Mouse (Mus musculus) small intestine, adult 2 months (tissue): ENCODE data around the gene Sh3pxd2a. TPM values are rescaled to one million over a fixed set of nuclear protein-coding genes. Genes with fewer than 3 reads are reported as not detected.

Source experiments
- H3K27ac ChIP-seq: fragments of 200-500 bp; 2 replicates; pipeline ENCODE4 v1.5.1; 2012; ENCODE audit warnings: low read depth, low read length, control low read depth, inconsistent platforms; ENCODE audit not compliant: insufficient read depth
- H3K27me3 ChIP-seq: fragments of 200-500 bp; 2 replicates; pipeline ENCODE4 v1.6.1; 2012; ENCODE audit warnings: mild to moderate bottlenecking, moderate library complexity, low read length, inconsistent platforms; ENCODE audit not compliant: control insufficient read depth, insufficient read depth
- H3K36me3 ChIP-seq: fragments of 200-500 bp; 2 replicates; pipeline ENCODE4 v1.6.1; 2012; ENCODE audit warnings: mild to moderate bottlenecking, low read length, control low read depth, inconsistent platforms; ENCODE audit not compliant: control insufficient read depth, insufficient read depth
- H3K4me1 ChIP-seq: fragments of 200-500 bp; 2 replicates; pipeline ENCODE4 v1.6.1; 2012; ENCODE audit warnings: low read length, inconsistent platforms, mixed read lengths; ENCODE audit not compliant: control insufficient read depth, insufficient read depth, insufficient read length
- H3K4me3 ChIP-seq: fragments of 200-500 bp; 2 replicates; pipeline ENCODE4 v1.5.1; 2012; ENCODE audit warnings: low read depth, mild to moderate bottlenecking, control low read depth, inconsistent platforms, low read length, moderate library complexity
- CTCF ChIP-seq: fragments of 200-500 bp; IDR thresholded peaks from 2 replicates; pipeline ENCODE4 v1.5.1; 2012; ENCODE audit warnings: low read depth, mild to moderate bottlenecking, control low read depth, inconsistent platforms, low read length, moderate library complexity, mixed read lengths; ENCODE audit not compliant: insufficient replicate concordance, insufficient read length; ENCODE audit errors: extremely low read depth
- POLR2A ChIP-seq: fragments of 200-500 bp; IDR thresholded peaks from 2 replicates; pipeline ENCODE4 v1.6.1; 2012; ENCODE audit warnings: low read depth, mild to moderate bottlenecking, control low read depth, inconsistent platforms, low read length, moderate library complexity
- WGBS: fragments of 180-500 bp; shearing (Covaris S2); methylation state at CpG from one replicate; pipeline ENCODE4 v1.1.7; 2018; 5-methylcytosine and 5-hydroxymethylcytosine counted together
- polyA plus RNA-seq: library from polyadenylated mRNA; depleted of rRNA; stranded (reverse); fragments of >200 nt; gene quantifications from 2 replicates; pipeline ENCODE4 v1.2.3, GENCODE M21; 2012

Gene Sh3pxd2a
- polyA plus RNA-seq, 1 experiment, result 6.3 TPM

DNA sequence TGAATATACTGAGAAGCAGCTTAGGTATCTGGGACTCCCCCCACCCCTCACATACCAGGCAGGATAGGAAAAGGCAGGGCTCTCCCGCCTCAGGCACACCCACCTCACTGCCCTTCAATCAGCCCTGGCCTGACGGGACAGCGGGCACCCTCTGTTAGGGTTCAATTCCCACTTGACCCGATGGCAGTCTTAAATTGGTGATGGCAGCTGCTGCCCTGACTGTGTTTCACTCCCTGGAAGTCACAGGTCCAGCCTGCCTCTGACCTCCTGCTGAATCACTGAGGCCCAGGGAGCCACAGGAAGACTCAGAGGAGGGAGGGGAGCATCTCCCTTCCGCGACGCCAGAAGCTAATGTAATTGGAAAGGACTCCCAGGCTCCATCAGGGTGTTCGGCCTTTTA is 117.6 kb downstream of the Sh3pxd2a start:
- no peaks in the 10 kb centered on the region for H3K4me1 ChIP-seq
- H3K4me3 ChIP-seq, result no peak overlapping the region
- TF ChIP-seq POLR2A (no peak), CTCF (no peak)
- H3K27ac ChIP-seq, result no peak overlapping the region
- H3K27me3 ChIP-seq, result peaks cover 7% of the 10 kb centered on the region; the same call in 1 of the 2 replicates
- WGBS, result 67% methylated on average over 8 of the region's 8 CpGs
- no peaks in the 10 kb centered on the region for H3K36me3 ChIP-seq

GRCm38 (mm10) chr19:47345851-47346568 is 118.2 kb downstream of the Sh3pxd2a start:
- H3K27ac ChIP-seq, result no peak overlapping the region
- WGBS, result 48% methylated on average over 6 of the region's 6 CpGs
- TF ChIP-seq POLR2A, result no peak
- no peak for TF ChIP-seq CTCF

DNA sequence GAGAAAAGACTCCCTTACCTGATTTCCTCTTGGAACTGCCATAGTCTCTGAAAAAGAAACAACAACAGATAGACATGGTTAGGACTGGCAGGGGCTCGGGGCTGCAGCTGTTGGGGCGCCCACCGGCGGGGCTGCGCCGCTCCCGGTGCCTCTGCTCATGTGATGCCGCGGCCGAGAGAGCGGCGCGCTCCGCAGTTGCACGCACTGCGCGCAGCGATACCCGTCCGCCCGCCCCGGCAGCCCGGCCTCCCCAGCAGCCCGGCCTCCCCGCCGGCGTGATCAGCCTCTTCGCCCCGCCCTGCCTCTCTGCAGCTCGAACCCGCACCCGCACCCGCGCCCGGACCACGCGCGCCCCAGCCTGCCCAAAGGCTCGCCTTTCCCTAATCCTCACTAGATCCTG is 120.8 kb downstream of the Sh3pxd2a start:
- Histone ChIP-seq H3K27ac (no peak overlapping the region), H3K36me3 (no peaks in the 10 kb centered on the region), H3K4me1 (0 out of 2 replicates have a peak, but pooled peaks cover 2% of the 10 kb centered on the region), H3K27me3 (peaks cover 7% of the 10 kb centered on the region; the same call in 1 of the 2 replicates), H3K4me3 (peak overlapping the region; percentile 12; the same call in 1 of the 2 replicates)
- no peak for TF ChIP-seq POLR2A
- no peak for TF ChIP-seq CTCF
- WGBS, result 6% methylated on average over 37 of the region's 39 CpGs

More at GRCm38 (mm10) chr19:47345851-47346568, 118.2 kb downstream of the Sh3pxd2a start:
- Histone ChIP-seq H3K27me3 (peaks cover 7% of the 10 kb centered on the region; the same call in 1 of the 2 replicates), H3K4me1 (no peaks in the 10 kb centered on the region), H3K36me3 (no peaks in the 10 kb centered on the region), H3K4me3 (no peak overlapping the region)

GRCm38 (mm10) chr19:47339165-47339564 is 125.0 kb downstream of the Sh3pxd2a start:
- TF ChIP-seq CTCF (peak; percentile 98; the same call in 1 of the 2 replicates), POLR2A (no peak)
- Histone ChIP-seq H3K27me3 (peaks cover 7% of the 10 kb centered on the region; the same call in 1 of the 2 replicates), H3K4me1 (0 out of 2 replicates have a peak, but pooled peaks cover 2% of the 10 kb centered on the region), H3K27ac (no peak overlapping the region), H3K36me3 (no peaks in the 10 kb centered on the region), H3K4me3 (peak overlapping the region; percentile 52)
- WGBS, result 5% methylated on average over 17 of the region's 17 CpGs

- TF ChIP-seq POLR2A, result no peak
- TF ChIP-seq CTCF, result no peak
- Histone ChIP-seq H3K4me1 (0 out of 2 replicates have a peak, but pooled peaks cover 2% of the 10 kb centered on the region), H3K27me3 (peaks cover 4% of the 10 kb centered on the region; the same call in 1 of the 2 replicates), H3K36me3 (no peaks in the 10 kb centered on the region), H3K4me3 (peak overlapping the region; percentile 52), H3K27ac (no peak overlapping the region)
- WGBS, result 31% methylated on average over 24 of the region's 24 CpGs
Measured at GRCm38 (mm10) chr19:47338396-47339164, 125.6 kb downstream of the Sh3pxd2a start.

DNA sequence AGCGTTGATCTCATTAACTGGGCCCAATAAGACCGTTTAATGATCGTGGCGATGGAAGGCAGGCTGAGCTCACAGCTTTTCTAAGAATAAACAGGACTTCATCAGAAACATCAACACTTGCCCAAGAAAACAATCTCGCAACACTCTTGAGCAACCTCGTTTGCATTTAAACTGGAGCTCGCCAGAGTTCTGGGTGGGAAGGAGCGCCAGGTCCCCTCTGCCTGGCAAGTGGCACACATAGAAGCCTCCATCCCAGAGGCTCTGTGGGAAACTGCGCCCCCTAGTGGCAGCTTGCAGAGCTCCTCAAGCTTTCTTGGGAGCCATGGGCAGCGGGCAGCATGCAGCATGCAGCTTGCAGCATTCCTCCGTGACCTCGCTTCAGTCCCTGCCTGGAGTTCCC is 126.5 kb downstream of the Sh3pxd2a start:
- Histone ChIP-seq H3K4me1 (0 out of 2 replicates have a peak, but pooled peaks cover 2% of the 10 kb centered on the region), H3K27me3 (no peaks in the 10 kb centered on the region; the same call in 1 of the 2 replicates), H3K27ac (no peak overlapping the region), H3K36me3 (no peaks in the 10 kb centered on the region), H3K4me3 (no peak overlapping the region)
- peak; percentile 97 for TF ChIP-seq CTCF
- no peak for TF ChIP-seq POLR2A
- 35% methylated on average over 12 of the region's 12 CpGs for WGBS
